Mouse (Mus musculus) heart, adult 2 months (tissue): Measurements from ENCODE around the gene Ccr1l1. TPM values are rescaled to one million over a fixed set of nuclear protein-coding genes. Genes with fewer than 3 reads are reported as not detected.
A peak's percentile ranks its signal among the peaks of the same experiment; 100 is the strongest.

Experiments
- DNase-seq, 2 experiments: peaks; one replicate each; pipeline ENCODE4 v3.0.0; 2021
- H3K27ac ChIP-seq: fragments of 200-600 bp; 2 replicates; pipeline ENCODE4 v1.8.1; 2022
- H3K27me3 ChIP-seq: fragments of 200-500 bp; 2 replicates; pipeline ENCODE4 v1.6.1; 2012; ENCODE audit warnings: mild to moderate bottlenecking, low read length, inconsistent platforms, mixed read lengths; ENCODE audit not compliant: control insufficient read depth, insufficient read depth
- H3K36me3 ChIP-seq: fragments of 200-500 bp; 2 replicates; pipeline ENCODE4 v1.6.1; 2012; ENCODE audit warnings: low read length, inconsistent platforms; ENCODE audit not compliant: control insufficient read depth, insufficient read depth
- H3K4me1 ChIP-seq: fragments of 200-500 bp; 2 replicates; pipeline ENCODE4 v1.6.1; 2011; ENCODE audit warnings: low read length; ENCODE audit not compliant: control insufficient read depth, insufficient read depth
- H3K4me3 ChIP-seq: fragments of 200-600 bp; 2 replicates; pipeline ENCODE4 v1.8.1; 2022
- H3K79me2 ChIP-seq: fragments of 200-500 bp; replicated peaks from 2 replicates; pipeline ENCODE4 v1.6.1; 2012; ENCODE audit warnings: mild to moderate bottlenecking, inconsistent platforms, low read length, moderate library complexity, mixed read lengths; ENCODE audit not compliant: control insufficient read depth, insufficient read depth
- H3K9ac ChIP-seq: fragments of 200-500 bp; 2 replicates; pipeline ENCODE4 v1.6.1; 2012; ENCODE audit warnings: low read depth, mild to moderate bottlenecking, control low read depth, inconsistent platforms, low read length, mixed read lengths
- CTCF ChIP-seq: fragments of 200-600 bp; IDR thresholded peaks from 2 replicates; pipeline ENCODE4 v1.8.1; 2022; ENCODE audit warnings: antibody characterized with exemption, mild to moderate bottlenecking, moderate library complexity
- EP300 ChIP-seq: fragments of 200-500 bp; IDR thresholded peaks from 2 replicates; pipeline ENCODE4 v1.6.1; 2011; ENCODE audit warnings: low read depth, low read length, control low read depth; ENCODE audit not compliant: insufficient read depth
- POLR2A ChIP-seq: fragments of 200-500 bp; IDR thresholded peaks from 2 replicates; pipeline ENCODE4 v1.6.1; 2011; ENCODE audit warnings: mild to moderate bottlenecking, low read depth, low read length, control low read depth; ENCODE audit not compliant: insufficient read depth
- WGBS: fragments of 180-500 bp; shearing (Covaris S2); methylation state at CpG from one replicate; pipeline ENCODE4 v1.1.7; 2018; 5-methylcytosine and 5-hydroxymethylcytosine counted together
- intact Hi-C: fragments of 180-260 bp; cut with DNase I; formaldehyde crosslinking; loops from one replicate; pipeline ENCODE4 v1.15.1; 2025
- long read RNA-seq: library from polyadenylated mRNA; stranded (forward); transcript quantifications from one replicate; pipeline ENCODE4 v2.0.0, GENCODE M21; 2021
- polyA plus RNA-seq: library from polyadenylated mRNA; depleted of rRNA; stranded (reverse); fragments of >200 nt; gene quantifications from 2 replicates; pipeline ENCODE4 v1.2.3, GENCODE M21; 2012; rRNA removed
- total RNA-seq, 2 experiments: library from RNA; stranded (reverse); gene quantifications; 2 replicates each; pipeline ENCODE4 v1.2.3; 2021

The Ccr1l1 gene
- total RNA-seq (not detected), polyA plus RNA-seq (not detected in 2 replicates)
- long read RNA-seq: 0 reads

DNA sequence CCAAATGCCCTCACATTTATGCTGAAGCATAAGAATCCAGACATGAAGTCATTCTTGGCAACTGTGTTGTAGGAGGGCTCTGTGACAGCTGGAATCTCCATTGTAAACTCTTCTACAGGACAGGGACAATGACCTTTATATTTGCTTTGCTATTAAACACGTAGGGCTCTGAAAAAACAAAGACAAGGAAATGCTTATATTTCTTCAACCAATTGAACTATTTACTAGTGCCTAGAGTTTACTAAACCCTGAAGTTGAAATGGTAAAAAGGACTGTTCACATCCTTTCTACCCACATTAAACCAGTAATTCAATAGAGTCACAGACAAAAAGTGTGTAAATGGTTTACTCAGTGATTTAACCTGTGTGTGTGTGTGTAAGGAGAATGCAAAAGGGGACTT is at the start of gene Ccr1l1:
Gene Ccr1l1, minus strand, starts transcription at position 101 of the 400 bp plus-strand sequence.
- Histone ChIP-seq H3K4me3 (no peak within 1 kb of the TSS), H3K36me3 (no peaks in the 10 kb centered on the region), H3K79me2 (no peaks in the 10 kb centered on the region), H3K27me3 (no peaks in the 10 kb centered on the region), H3K4me1 (peaks cover 2% of the 10 kb centered on the region), H3K9ac (no peak within 1 kb of the TSS), H3K27ac (no peak within 1 kb of the TSS)
- WGBS: 29% methylated on average over 1 of the region's 1 CpGs
- DNase-seq: no peak
- TF ChIP-seq POLR2A (no peak), CTCF (no peak), EP300 (no peak)
- intact Hi-C loops: no loop called here

- TF ChIP-seq POLR2A: no peak
- TF ChIP-seq EP300: no peak
- no peak for TF ChIP-seq CTCF
- intact Hi-C loops: no loop called here
- no peaks in the 10 kb centered on the region for H3K36me3 ChIP-seq
- no peak for DNase-seq
- no peak within 1 kb of the TSS for H3K4me3 ChIP-seq
- H3K4me1 ChIP-seq: no peaks in the 10 kb centered on the region
- H3K79me2 ChIP-seq: no peaks in the 10 kb centered on the region
- no peak within 1 kb of the TSS for H3K9ac ChIP-seq
- no peak within 1 kb of the TSS for H3K27ac ChIP-seq
- whole genome bisulfite sequencing: 77% methylated on average over 1 of the region's 1 CpGs
- H3K27me3 ChIP-seq: no peaks in the 10 kb centered on the region
Observed at GRCm38 (mm10) chr9:124021672-124022071, 43.5 kb upstream of the Ccr1l1 start, which contains the start of gene Ccr3. Ccr3 (plus strand) TSS chr9:124021972.

DNA sequence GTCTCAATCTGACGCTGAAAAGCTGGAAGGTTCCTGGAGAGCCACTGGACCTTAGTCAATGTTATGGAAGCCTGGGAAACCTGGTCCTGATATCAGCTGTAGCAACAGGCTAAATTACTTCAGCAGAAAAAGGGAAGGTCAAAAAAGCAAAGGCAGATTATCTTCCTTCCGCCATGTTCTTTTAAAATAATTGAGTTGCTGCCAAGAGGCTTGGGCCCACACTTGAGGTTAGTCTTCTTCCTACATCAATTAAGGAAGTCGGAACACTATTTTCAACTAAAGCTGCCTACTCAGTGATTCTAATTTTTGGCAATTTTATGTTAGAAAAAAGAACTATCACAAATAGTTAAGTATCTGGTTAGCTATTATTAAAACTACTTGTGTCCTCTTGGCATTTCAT is 41.7 kb upstream of the Ccr1l1 start:
- Histone ChIP-seq H3K27me3 (no peaks in the 10 kb centered on the region), H3K4me1 (no peaks in the 10 kb centered on the region), H3K4me3 (no peak overlapping the region), H3K9ac (no peak overlapping the region), H3K27ac (no peak overlapping the region), H3K79me2 (no peaks in the 10 kb centered on the region), H3K36me3 (no peaks in the 10 kb centered on the region)
- intact Hi-C loops: no loop called here
- WGBS: 40% methylated on average over 3 of the region's 3 CpGs
- peak in 1 of 2 experiments; percentile 4 for DNase-seq
- TF ChIP-seq EP300: no peak
- TF ChIP-seq CTCF: no peak
- TF ChIP-seq POLR2A: no peak

DNA sequence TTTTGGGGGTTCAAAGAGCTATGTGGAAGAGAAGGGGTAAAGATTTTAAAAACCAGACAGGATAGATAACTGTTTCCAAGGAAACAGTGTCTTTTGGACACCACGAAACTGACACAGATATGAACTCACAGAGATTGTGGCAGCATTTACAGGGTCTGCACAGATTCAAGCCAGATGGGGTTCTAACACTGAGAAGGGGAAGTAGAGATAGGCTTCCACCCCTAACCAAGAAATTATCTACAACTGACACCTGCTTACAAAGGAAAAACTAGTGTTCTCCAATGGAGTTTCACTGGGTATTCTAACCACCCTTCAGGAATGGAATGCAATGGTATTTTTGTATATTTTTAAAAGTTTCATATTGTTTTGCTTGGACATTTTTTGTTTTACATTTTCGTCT is 37.8 kb upstream of the Ccr1l1 start:
- DNase-seq: no peak
- H3K9ac ChIP-seq: no peak overlapping the region

DNA sequence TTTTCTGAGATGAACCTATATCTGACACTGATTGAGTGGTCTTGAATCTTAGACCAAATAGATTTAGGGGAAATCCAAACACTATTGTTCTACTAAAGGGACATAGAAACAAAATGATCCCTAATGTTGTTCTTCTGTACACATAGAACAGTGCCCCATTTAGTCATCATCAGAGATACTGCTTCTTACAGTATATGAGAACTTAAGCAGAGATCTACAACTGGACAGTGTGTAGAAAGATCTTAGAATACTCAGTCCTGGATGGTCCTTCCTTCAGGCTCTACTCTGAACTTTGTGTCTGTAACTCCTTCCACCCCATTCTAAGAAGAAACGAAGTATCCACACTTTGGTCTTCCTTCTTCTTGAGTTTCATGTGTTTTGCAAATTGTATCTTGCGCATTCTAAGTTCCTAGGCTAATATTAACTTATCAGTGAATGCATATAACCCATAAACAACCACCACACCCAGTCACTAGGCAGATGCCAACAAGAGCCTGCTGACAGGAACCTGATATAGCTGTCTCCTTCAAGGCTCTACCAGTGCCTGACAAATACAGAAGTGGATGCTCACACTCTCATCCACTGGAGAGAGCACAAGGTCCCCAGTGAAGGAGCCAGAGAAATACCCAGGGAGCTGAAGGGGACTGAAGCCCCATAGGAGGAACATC is 36.9 kb upstream of the Ccr1l1 start:
- Histone ChIP-seq H3K79me2 (no peaks in the 10 kb centered on the region), H3K9ac (no peak overlapping the region), H3K4me1 (no peaks in the 10 kb centered on the region), H3K27ac (no peak overlapping the region), H3K36me3 (no peaks in the 10 kb centered on the region), H3K27me3 (no peaks in the 10 kb centered on the region), H3K4me3 (no peak overlapping the region)
- 74% methylated on average over 2 of the region's 2 CpGs for WGBS
- no peak for DNase-seq
- TF ChIP-seq CTCF (no peak), EP300 (no peak), POLR2A (no peak)
- intact Hi-C loops: no loop called here

More for the DNA sequence above, 37.8 kb upstream of the Ccr1l1 start:
- no peaks in the 10 kb centered on the region for H3K36me3 ChIP-seq
- intact Hi-C loops: no loop called here
- H3K79me2 ChIP-seq: no peaks in the 10 kb centered on the region
- no peak overlapping the region for H3K4me3 ChIP-seq
- 46% methylated on average over 2 of the region's 2 CpGs for WGBS
- H3K27me3 ChIP-seq: no peaks in the 10 kb centered on the region
- no peaks in the 10 kb centered on the region for H3K4me1 ChIP-seq
- no peak for TF ChIP-seq POLR2A
- H3K27ac ChIP-seq: no peak overlapping the region

- Histone ChIP-seq H3K79me2 (no peaks in the 10 kb centered on the region), H3K27me3 (no peaks in the 10 kb centered on the region), H3K27ac (no peak overlapping the region), H3K4me1 (no peaks in the 10 kb centered on the region), H3K4me3 (no peak overlapping the region), H3K36me3 (no peaks in the 10 kb centered on the region), H3K9ac (no peak overlapping the region)
- TF ChIP-seq EP300 (no peak), POLR2A (no peak), CTCF (no peak)
- intact Hi-C loops: no loop called here
- DNase-seq: no peak
- WGBS: 67% methylated on average over 3 of the region's 3 CpGs
Observed at GRCm38 (mm10) chr9:124013270-124013669, 35.1 kb upstream of the Ccr1l1 start.
